Comparison of ENCODE assay signal across 25 mouse cellular contexts in genomic region chr12:32879371-32879770, GRCm38 (mm10).
A peak's percentile ranks its signal among the peaks of the same experiment; 100 is the strongest.
DNase-seq lines count a peak whose midpoint lies in the region; ATAC-seq and TF ChIP-seq lines count a peak whose summit lies in the region.
"Had no signal": no experiment of that assay in that cellular context is flagged by ENCODE, and none has a peak within 500 bp of the region (broad histone marks: within the 10 kb centered on the region; RNA-seq: fewer than 3 reads in every experiment).

No protein-coding gene starts in this region.

- H3K79me2 ChIP-seq in CH12.LX (replicated peaks; ENCODE audit: control insufficient read depth, extremely low read depth, insufficient read depth, poor library complexity, severe bottlenecking), result no peaks in the 10 kb centered on the region

- in situ Hi-C loops in CH12.LX (cut with MboI; ENCODE audit: low pct_ligation_motif_present, low pct_unique_long_range_greater_than_20kb, low sequenced_read_pairs), result loop anchor here (25.0 kb wide), 1 partner anchor 592 kb away; no protein-coding TSS in a partner anchor

- no peaks in the 10 kb centered on the region for H3K4me1 ChIP-seq in CH12.LX (ENCODE audit: control insufficient read depth in 1 of 2, insufficient read depth in 2 of 2)
- no peaks in the 10 kb centered on the region for H3K4me1 ChIP-seq in kidney, embryonic 16.5 days (ENCODE audit: insufficient read depth, low read length)
- H3K4me1 ChIP-seq: embryonic facial prominence, embryonic 13.5 days; embryonic facial prominence, embryonic 15.5 days; forebrain, embryonic 10.5 days had no signal

- no peaks in the 10 kb centered on the region for H3K9me3 ChIP-seq in CH12.LX (replicated peaks; ENCODE audit: low read length)
- no peaks in the 10 kb centered on the region for H3K9me3 ChIP-seq in kidney, embryonic 16.5 days (ENCODE audit: low read length)
- H3K9me3 ChIP-seq: embryonic facial prominence, embryonic 13.5 days; embryonic facial prominence, embryonic 15.5 days; forebrain, embryonic 10.5 days; forebrain, embryonic 12.5 days had no signal

- H3K27me3 ChIP-seq in CH12.LX (replicated peaks), result no peaks in the 10 kb centered on the region
- H3K27me3 ChIP-seq in kidney, embryonic 16.5 days (ENCODE audit: insufficient read depth, low read length), result no peaks in the 10 kb centered on the region
- H3K27me3 ChIP-seq: embryonic facial prominence, embryonic 13.5 days; embryonic facial prominence, embryonic 15.5 days; forebrain, embryonic 12.5 days had no signal

- H3K4me3 ChIP-seq in CH12.LX (replicated peaks in 1 of 3; ENCODE audit: low read depth in 2 of 3, low read length in 2 of 3, poor library complexity in 1 of 3), result no peak overlapping the region
- no peak overlapping the region for H3K4me3 ChIP-seq in kidney, embryonic 16.5 days (ENCODE audit: low read length)
- H3K4me3 ChIP-seq: embryonic facial prominence, embryonic 13.5 days; embryonic facial prominence, embryonic 15.5 days; erythroblast, embryonic 14.5 days; forebrain, embryonic 10.5 days; forebrain, embryonic 12.5 days had no signal

- TF ChIP-seq EP300 in CH12.LX (IDR thresholded peaks at IDR 0.05; ENCODE audit: low read length), result no peak

- no peak for TF ChIP-seq CTCF in CH12.LX (conservative IDR thresholded peaks at IDR 0.05 in 1 of 2, IDR thresholded peaks at IDR 0.05 in 1 of 2; ENCODE audit: low read depth in 2 of 2, low read length in 2 of 2)

- whole genome bisulfite sequencing in kidney, embryonic 16.5 days, result 82% methylated on average over 3 of the region's 3 CpGs

- H3K4me2 ChIP-seq in CH12.LX (ENCODE audit: insufficient read depth, low read depth, poor library complexity, severe bottlenecking), result no peak overlapping the region
- no peak overlapping the region for H3K4me2 ChIP-seq in kidney, embryonic 16.5 days (replicated peaks; ENCODE audit: low read depth, low read length)
- H3K4me2 ChIP-seq: embryonic facial prominence, embryonic 13.5 days; embryonic facial prominence, embryonic 15.5 days; forebrain, embryonic 12.5 days had no signal

- DNase-seq in heart, adult 11 months, result peak; percentile 93
- no peak for DNase-seq in heart, postnatal 4 days
- DNase-seq in CH12.LX (ENCODE audit: extremely low read depth), result no peak
- peak; percentile 17 for DNase-seq in R1 (ENCODE audit: low read depth, low spot score)
- DNase-seq: adrenal gland, adult 2 months; adrenal gland, postnatal 10 days; adrenal gland, postnatal 25 days; B cell, adult 2 months; cerebellum, adult 11 months; cerebellum, adult 18-20 months; cerebellum, adult 8-10 months; cerebellum, adult 9-11 months; cerebellum, postnatal 14 days; cerebellum, postnatal 36 days; embryo, embryonic 11 days had no signal

- H3K9ac ChIP-seq in CH12.LX (ENCODE audit: insufficient read depth, low read depth), result no peak overlapping the region
- no peak overlapping the region for H3K9ac ChIP-seq in kidney, embryonic 16.5 days (replicated peaks; ENCODE audit: low read length)
- H3K9ac ChIP-seq: embryonic facial prominence, embryonic 13.5 days; embryonic facial prominence, embryonic 15.5 days; forebrain, embryonic 12.5 days had no signal

- no peak for ATAC-seq in kidney, embryonic 16.5 days (ENCODE audit: low FRiP score, low TSS enrichment)
- ATAC-seq: CD4-positive, CD25-positive, alpha-beta regulatory T cell, adult 4 months; forebrain, embryonic 14.5 days; forebrain, embryonic 16.5 days; Patski had no signal

- TF ChIP-seq POLR2A in CH12.LX (IDR thresholded peaks at IDR 0.05; ENCODE audit: low read depth, low read length), result no peak

- H3K36me3 ChIP-seq in CH12.LX (replicated peaks in 1 of 2; ENCODE audit: control insufficient read depth in 1 of 2, insufficient read depth in 1 of 2, low read length in 1 of 2), result no peaks in the 10 kb centered on the region
- H3K36me3 ChIP-seq in kidney, embryonic 16.5 days (ENCODE audit: insufficient read depth, low read length), result no peaks in the 10 kb centered on the region
- H3K36me3 ChIP-seq: embryonic facial prominence, embryonic 13.5 days; embryonic facial prominence, embryonic 15.5 days; forebrain, embryonic 10.5 days; forebrain, embryonic 12.5 days had no signal

- dilution Hi-C loops in CH12.LX (cut with MboI; ENCODE audit: extremely low pct_ligation_motif_present, extremely low pct_unique_long_range_greater_than_20kb, low sequenced_read_pairs), result no loop called here

- no peak for TF ChIP-seq RAD21 in CH12.LX (IDR thresholded peaks at IDR 0.05; ENCODE audit: low read depth, low read length)

- H3K27ac ChIP-seq in CH12.LX (ENCODE audit: insufficient read depth, low read depth), result no peak overlapping the region
- H3K27ac ChIP-seq in kidney, embryonic 16.5 days (ENCODE audit: low read length), result no peak overlapping the region
- H3K27ac ChIP-seq: embryonic facial prominence, embryonic 13.5 days; embryonic facial prominence, embryonic 15.5 days; forebrain, embryonic 10.5 days; forebrain, embryonic 12.5 days had no signal

TF ChIP-seq in CH12.LX, 34 proteins besides CTCF, POLR2A, EP300 and RAD21:
- TF ChIP-seq MAZ (IDR thresholded peaks at IDR 0.05; ENCODE audit: low read depth, low read length) (no peak), RCOR1 (conservative IDR thresholded peaks at IDR 0.05; ENCODE audit: low read depth, low read length) (no peak), ELF1 (IDR thresholded peaks at IDR 0.05; ENCODE audit: low read depth, low read length) (peak; percentile 67), PAX5 (IDR thresholded peaks at IDR 0.05; ENCODE audit: low read length) (no peak), MAX (IDR thresholded peaks at IDR 0.05; ENCODE audit: low read length) (no peak), UBTF (IDR thresholded peaks at IDR 0.05; ENCODE audit: low read depth, low read length) (no peak), USF2 (conservative IDR thresholded peaks at IDR 0.05; ENCODE audit: low read depth, low read length) (no peak), JUN (IDR thresholded peaks at IDR 0.05; ENCODE audit: insufficient read depth, low read depth, low read length) (no peak), MYC (IDR thresholded peaks at IDR 0.05; ENCODE audit: low read depth, low read length) (no peak)

Comparison
In these comparisons a context has a peak if more than half of its experiments do, and no peak if none do; other contexts are left out.
1. DNase-seq: peak in heart, adult 11 months (single experiment) and R1 (single experiment); none in heart, postnatal 4 days (single experiment) and CH12.LX (single experiment).